Mouse (Mus musculus): Measurements from ENCODE around the gene Ankrd34b. TPM values are rescaled to one million over a fixed set of nuclear protein-coding genes. Genes with fewer than 3 reads are reported as not detected.

Ankrd34b gene
- polyA plus RNA-seq, 1 experiment from 2014 or later: 3.5 TPM

Other genes starting within 250 kb of the Ankrd34b start
- gene Gm20379, start 119.9 kb upstream of the Ankrd34b start, polyA plus RNA-seq (2015; fragmentation: Nextera tagmentation; extraction: Ambion mirVana): 0.74 and 0.88 TPM in 2 replicates
- gene Dhfr, start 71.2 kb upstream of the Ankrd34b start, polyA plus RNA-seq (2015; fragmentation: Nextera tagmentation; extraction: Ambion mirVana): 5.3 and 5.9 TPM in 2 replicates
- gene Msh3, start 70.9 kb upstream of the Ankrd34b start, polyA plus RNA-seq (2015; fragmentation: Nextera tagmentation; extraction: Ambion mirVana): 21.8 and 22.0 TPM in 2 replicates
- gene Fam151b, start 58.1 kb downstream of the Ankrd34b start, polyA plus RNA-seq (2015; fragmentation: Nextera tagmentation; extraction: Ambion mirVana): 0.18 and 0.21 TPM in 2 replicates
- gene Zfyve16, start 105.0 kb downstream of the Ankrd34b start, polyA plus RNA-seq (2015; fragmentation: Nextera tagmentation; extraction: Ambion mirVana): 9.0 and 9.2 TPM in 2 replicates
- not detected in 2 replicates for gene Spz1, start 150.3 kb downstream of the Ankrd34b start, polyA plus RNA-seq (2015; fragmentation: Nextera tagmentation; extraction: Ambion mirVana)
- 17.2 and 17.5 TPM in 2 replicates for gene Serinc5, start 185.2 kb downstream of the Ankrd34b start, polyA plus RNA-seq (2015; fragmentation: Nextera tagmentation; extraction: Ambion mirVana)

All from hindbrain, embryonic 15.5 days (tissue).